Comparison of ENCODE assay signal across 13 mouse cellular contexts in the genomic region with DNA sequence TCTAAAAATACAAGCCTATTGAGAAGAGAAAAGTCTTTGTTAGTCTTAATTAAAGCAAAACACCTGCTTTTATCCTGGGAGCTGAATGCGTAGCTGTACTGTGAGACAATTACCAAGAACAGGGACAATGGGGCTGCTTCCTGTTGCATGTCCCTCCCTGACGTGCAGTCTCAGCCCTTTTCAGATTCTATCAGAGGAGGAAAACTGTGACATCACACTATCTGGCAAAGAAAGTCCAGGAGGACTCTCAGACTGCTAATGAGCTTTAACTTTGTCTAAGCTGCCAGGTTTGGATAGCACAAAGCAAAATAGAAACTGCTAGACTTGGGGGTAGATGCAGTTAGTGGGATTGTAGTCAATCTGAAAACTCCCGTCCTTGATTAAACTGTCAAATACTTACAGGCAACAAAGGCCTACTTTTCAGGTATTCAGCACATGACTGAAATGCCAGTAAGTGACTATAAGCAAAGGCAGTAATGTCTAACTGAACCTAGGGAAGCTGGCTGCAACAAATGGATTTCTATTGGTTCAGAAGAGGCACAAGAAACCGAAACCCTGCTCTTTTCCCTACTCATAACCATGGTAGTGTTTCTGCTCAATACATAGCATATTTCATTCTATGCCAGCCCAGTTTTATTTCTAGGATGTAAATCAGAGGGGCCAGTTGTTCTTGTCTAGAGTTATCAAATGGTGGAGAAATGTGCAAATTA.
DNase-seq lines count a peak whose midpoint lies in the region; ATAC-seq and TF ChIP-seq lines count a peak whose summit lies in the region.
"Had no signal": no experiment of that assay in that cellular context is flagged by ENCODE, and none has a peak within 500 bp of the region (broad histone marks: within the 10 kb centered on the region; RNA-seq: fewer than 3 reads in every experiment).

No protein-coding gene starts in this region.

- ATAC-seq in embryonic facial prominence, embryonic 14.5 days (ENCODE audit: low read depth): peak; percentile 47; the same call in 1 of the 2 replicates
- ATAC-seq in granulocyte monocyte progenitor cell, adult 5-6 weeks (replicated peaks; ENCODE audit: poor library complexity, severe bottlenecking): no peak

- no peak for TF ChIP-seq CTCF in ES-Bruce4 (IDR thresholded peaks at IDR 0.05; ENCODE audit: low read depth, low read length)

- TF ChIP-seq POLR2A in ES-Bruce4 (IDR thresholded peaks at IDR 0.05; ENCODE audit: insufficient read depth, low read length): no peak

- H3K4me3 ChIP-seq in embryonic facial prominence, embryonic 14.5 days (ENCODE audit: low read depth, low read length): no peak overlapping the region
- no peak overlapping the region for H3K4me3 ChIP-seq in embryonic facial prominence, embryonic 10.5 days
- no peak overlapping the region for H3K4me3 ChIP-seq in ES-Bruce4 (ENCODE audit: low read depth, low read length)
- no peak overlapping the region for H3K4me3 ChIP-seq in midbrain, embryonic 10.5 days
- H3K4me3 ChIP-seq: neural tube, embryonic 12.5 days; stomach, embryonic 15.5 days had no signal

- DNase-seq in embryonic facial prominence, embryonic 14.5 days (ENCODE audit: low spot score): peak; percentile 9
- DNase-seq in embryonic facial prominence, embryonic 10.5 days (ENCODE audit: low spot score): no peak
- DNase-seq in embryo, embryonic 11 days: peak; percentile 12
- DNase-seq in midbrain, embryonic 10.5 days (ENCODE audit: low spot score): no peak
- DNase-seq in heart, postnatal 4 days: no peak
- no peak for DNase-seq in lung, postnatal 14 days
- DNase-seq: adrenal gland, adult 2 months; cerebellum, postnatal 14 days; kidney, postnatal 10 days had no signal

- no peak overlapping the region for H3K9ac ChIP-seq in embryonic facial prominence, embryonic 14.5 days (ENCODE audit: low read depth, low read length)
- H3K9ac ChIP-seq in ES-Bruce4 (ENCODE audit: low read depth, poor library complexity, severe bottlenecking): no peak overlapping the region
- H3K9ac ChIP-seq: neural tube, embryonic 12.5 days; stomach, embryonic 15.5 days had no signal

- 0 out of 2 replicates have a peak, but pooled peaks have one; percentile 4 for TF ChIP-seq EP300 in ES-Bruce4 (IDR thresholded peaks at IDR 0.05; ENCODE audit: insufficient read depth, low read depth, low read length)

- no peaks in the 10 kb centered on the region for H3K27me3 ChIP-seq in embryonic facial prominence, embryonic 14.5 days (replicated peaks; ENCODE audit: control insufficient read depth, insufficient read depth, low read length)
- H3K27me3 ChIP-seq in embryonic facial prominence, embryonic 10.5 days (replicated peaks; ENCODE audit: low read depth, poor library complexity, severe bottlenecking): no peaks in the 10 kb centered on the region
- no peaks in the 10 kb centered on the region for H3K27me3 ChIP-seq in ES-Bruce4 (ENCODE audit: control insufficient read depth, insufficient read depth, low read length, poor library complexity, severe bottlenecking)
- no peaks in the 10 kb centered on the region for H3K27me3 ChIP-seq in midbrain, embryonic 10.5 days (ENCODE audit: low read depth, poor library complexity, severe bottlenecking)
- H3K27me3 ChIP-seq: neural tube, embryonic 12.5 days; stomach, embryonic 15.5 days had no signal

- no peaks in the 10 kb centered on the region for H3K36me3 ChIP-seq in embryonic facial prominence, embryonic 14.5 days (ENCODE audit: control insufficient read depth, insufficient read depth, low read length)
- H3K36me3 ChIP-seq in embryonic facial prominence, embryonic 10.5 days (replicated peaks): no peaks in the 10 kb centered on the region
- H3K36me3 ChIP-seq in ES-Bruce4 (ENCODE audit: control insufficient read depth, insufficient read depth, low read length, poor library complexity, severe bottlenecking): no peaks in the 10 kb centered on the region
- H3K36me3 ChIP-seq in midbrain, embryonic 10.5 days: no peaks in the 10 kb centered on the region
- H3K36me3 ChIP-seq: neural tube, embryonic 12.5 days; stomach, embryonic 15.5 days had no signal

- no peaks in the 10 kb centered on the region for H3K9me3 ChIP-seq in embryonic facial prominence, embryonic 14.5 days (ENCODE audit: control insufficient read depth, low read length)
- no peaks in the 10 kb centered on the region for H3K9me3 ChIP-seq in embryonic facial prominence, embryonic 10.5 days
- peaks cover 8% of the 10 kb centered on the region; the same call in 1 of the 2 replicates for H3K9me3 ChIP-seq in ES-Bruce4 (replicated peaks; ENCODE audit: control insufficient read depth, insufficient read depth, low read length, poor library complexity, severe bottlenecking)
- no peaks in the 10 kb centered on the region for H3K9me3 ChIP-seq in midbrain, embryonic 10.5 days (replicated peaks)
- H3K9me3 ChIP-seq: neural tube, embryonic 12.5 days; stomach, embryonic 15.5 days had no signal

- WGBS in embryonic facial prominence, embryonic 14.5 days: 56% methylated on average over 4 of the region's 4 CpGs
- WGBS in embryonic facial prominence, embryonic 10.5 days: 56% methylated on average over 4 of the region's 4 CpGs
- 43% methylated on average over 4 of the region's 4 CpGs for WGBS in midbrain, embryonic 10.5 days

- H3K4me1 ChIP-seq in embryonic facial prominence, embryonic 14.5 days (ENCODE audit: control insufficient read depth, insufficient read depth, low read length): no peaks in the 10 kb centered on the region
- H3K4me1 ChIP-seq in embryonic facial prominence, embryonic 10.5 days: no peaks in the 10 kb centered on the region
- no peaks in the 10 kb centered on the region for H3K4me1 ChIP-seq in ES-Bruce4 (ENCODE audit: control insufficient read depth, insufficient read depth, low read length)
- H3K4me1 ChIP-seq in midbrain, embryonic 10.5 days: peaks cover 10% of the 10 kb centered on the region
- H3K4me1 ChIP-seq: neural tube, embryonic 12.5 days; stomach, embryonic 15.5 days had no signal

- H3K27ac ChIP-seq in embryonic facial prominence, embryonic 14.5 days (replicated peaks; ENCODE audit: low read depth, low read length): no peak overlapping the region
- no peak overlapping the region for H3K27ac ChIP-seq in embryonic facial prominence, embryonic 10.5 days (replicated peaks)
- H3K27ac ChIP-seq in ES-Bruce4 (ENCODE audit: insufficient read depth, low read length): no peak overlapping the region
- peak overlapping the region; percentile 46; the same call in 1 of the 2 replicates for H3K27ac ChIP-seq in midbrain, embryonic 10.5 days (replicated peaks)
- H3K27ac ChIP-seq: neural tube, embryonic 12.5 days; stomach, embryonic 15.5 days had no signal

- H3K4me2 ChIP-seq in embryonic facial prominence, embryonic 14.5 days (ENCODE audit: low read depth, low read length): no peak overlapping the region
- H3K4me2 ChIP-seq: neural tube, embryonic 12.5 days; stomach, embryonic 15.5 days had no signal

Comparison
In these comparisons a context has a peak if more than half of its experiments do, and no peak if none do; other contexts are left out.
1. DNase-seq: peak in embryonic facial prominence, embryonic 14.5 days (single experiment) and embryo, embryonic 11 days (single experiment); none in embryonic facial prominence, embryonic 10.5 days (single experiment), midbrain, embryonic 10.5 days (single experiment), heart, postnatal 4 days (single experiment) and lung, postnatal 14 days (single experiment).